Mouse (Mus musculus): Measurements from ENCODE around the gene Optn. TPM values are rescaled to one million over a fixed set of nuclear protein-coding genes. Genes with fewer than 3 reads are reported as not detected.
A peak's percentile ranks its signal among the peaks of the same experiment; 100 is the strongest.

The Optn gene
- polyA plus RNA-seq, 1 experiment: 7.5 TPM

- H3K4me3 ChIP-seq (ENCODE audit: insufficient read depth, low read length): no peak overlapping the region
- no peak overlapping the region for H3K27ac ChIP-seq (ENCODE audit: insufficient read depth, low read length)
- TF ChIP-seq CTCF (IDR thresholded peaks at IDR 0.05; ENCODE audit: extremely low read depth, insufficient read depth, low read length): no peak
- TF ChIP-seq POLR2A (IDR thresholded peaks at IDR 0.05; ENCODE audit: extremely low read depth, insufficient read depth, low read length): no peak
- H3K4me1 ChIP-seq (ENCODE audit: control insufficient read depth, insufficient read depth, low read length): no peaks in the 10 kb centered on the region; the same call in 1 of the 2 replicates
Observed at GRCm38 (mm10) chr2:5023699-5024399, 40.0 kb downstream of the Optn start.

- TF ChIP-seq POLR2A (IDR thresholded peaks at IDR 0.05; ENCODE audit: extremely low read depth, insufficient read depth, low read length) (no peak), CTCF (IDR thresholded peaks at IDR 0.05; ENCODE audit: extremely low read depth, insufficient read depth, low read length) (no peak)
Observed at GRCm38 (mm10) chr2:5023275-5023674, 40.6 kb downstream of the Optn start.

GRCm38 (mm10) chr2:5019708-5020107, 44.1 kb downstream of the Optn start:
- H3K4me1 ChIP-seq (ENCODE audit: control insufficient read depth, insufficient read depth, low read length): no peaks in the 10 kb centered on the region; the same call in 1 of the 2 replicates
- no peak overlapping the region for H3K4me3 ChIP-seq (ENCODE audit: insufficient read depth, low read length)
- TF ChIP-seq POLR2A (IDR thresholded peaks at IDR 0.05; ENCODE audit: extremely low read depth, insufficient read depth, low read length): no peak
- no peak for TF ChIP-seq CTCF (IDR thresholded peaks at IDR 0.05; ENCODE audit: extremely low read depth, insufficient read depth, low read length)
- no peak overlapping the region for H3K27ac ChIP-seq (ENCODE audit: insufficient read depth, low read length)

More at GRCm38 (mm10) chr2:5023275-5023674, 40.6 kb downstream of the Optn start:
- H3K4me3 ChIP-seq (ENCODE audit: insufficient read depth, low read length): no peak overlapping the region
- no peak overlapping the region for H3K27ac ChIP-seq (ENCODE audit: insufficient read depth, low read length)
- H3K4me1 ChIP-seq (ENCODE audit: control insufficient read depth, insufficient read depth, low read length): no peaks in the 10 kb centered on the region; the same call in 1 of the 2 replicates

GRCm38 (mm10) chr2:5016922-5017321, 46.9 kb downstream of the Optn start:
- TF ChIP-seq CTCF (IDR thresholded peaks at IDR 0.05; ENCODE audit: extremely low read depth, insufficient read depth, low read length) (no peak), POLR2A (IDR thresholded peaks at IDR 0.05; ENCODE audit: extremely low read depth, insufficient read depth, low read length) (no peak)
- Histone ChIP-seq H3K4me3 (ENCODE audit: insufficient read depth, low read length) (no peak overlapping the region), H3K4me1 (ENCODE audit: control insufficient read depth, insufficient read depth, low read length) (no peaks in the 10 kb centered on the region; the same call in 1 of the 2 replicates), H3K27ac (ENCODE audit: insufficient read depth, low read length) (no peak overlapping the region)

GRCm38 (mm10) chr2:5015527-5015926, 48.3 kb downstream of the Optn start:
- TF ChIP-seq POLR2A (IDR thresholded peaks at IDR 0.05; ENCODE audit: extremely low read depth, insufficient read depth, low read length) (no peak), CTCF (IDR thresholded peaks at IDR 0.05; ENCODE audit: extremely low read depth, insufficient read depth, low read length) (no peak)
- Histone ChIP-seq H3K4me3 (ENCODE audit: insufficient read depth, low read length) (no peak overlapping the region), H3K4me1 (ENCODE audit: control insufficient read depth, insufficient read depth, low read length) (no peaks in the 10 kb centered on the region), H3K27ac (ENCODE audit: insufficient read depth, low read length) (no peak overlapping the region)

GRCm38 (mm10) chr2:5014616-5015015, 49.2 kb downstream of the Optn start:
- Histone ChIP-seq H3K4me1 (ENCODE audit: control insufficient read depth, insufficient read depth, low read length) (no peaks in the 10 kb centered on the region), H3K4me3 (ENCODE audit: insufficient read depth, low read length) (no peak overlapping the region), H3K27ac (ENCODE audit: insufficient read depth, low read length) (no peak overlapping the region)
- TF ChIP-seq CTCF (IDR thresholded peaks at IDR 0.05; ENCODE audit: extremely low read depth, insufficient read depth, low read length): no peak
- TF ChIP-seq POLR2A (IDR thresholded peaks at IDR 0.05; ENCODE audit: extremely low read depth, insufficient read depth, low read length): no peak

GRCm38 (mm10) chr2:5012491-5013324, 51.1 kb downstream of the Optn start, which contains the start of gene Mcm10:
Gene Mcm10 (minus strand): TSS chr2:5012791.
- H3K27ac ChIP-seq (ENCODE audit: insufficient read depth, low read length): no peak within 1 kb of the TSS
- TF ChIP-seq CTCF (IDR thresholded peaks at IDR 0.05; ENCODE audit: extremely low read depth, insufficient read depth, low read length): no peak
- no peak for TF ChIP-seq POLR2A (IDR thresholded peaks at IDR 0.05; ENCODE audit: extremely low read depth, insufficient read depth, low read length)
- no peaks in the 10 kb centered on the region for H3K4me1 ChIP-seq (ENCODE audit: control insufficient read depth, insufficient read depth, low read length)
- peak within 1 kb of the TSS; percentile 7; the same call in 1 of the 2 replicates for H3K4me3 ChIP-seq (ENCODE audit: insufficient read depth, low read length)

- H3K4me3 ChIP-seq (ENCODE audit: insufficient read depth, low read length): 0 out of 2 replicates have a peak overlapping the region, but pooled peaks have one; percentile 7
- no peak overlapping the region for H3K27ac ChIP-seq (ENCODE audit: insufficient read depth, low read length)
- H3K4me1 ChIP-seq (ENCODE audit: control insufficient read depth, insufficient read depth, low read length): no peaks in the 10 kb centered on the region
- TF ChIP-seq POLR2A (IDR thresholded peaks at IDR 0.05; ENCODE audit: extremely low read depth, insufficient read depth, low read length) (no peak), CTCF (IDR thresholded peaks at IDR 0.05; ENCODE audit: extremely low read depth, insufficient read depth, low read length) (no peak)
Observed at GRCm38 (mm10) chr2:5011898-5012490, 51.9 kb downstream of the Optn start.

GRCm38 (mm10) chr2:5007107-5007506, 56.7 kb downstream of the Optn start:
- Histone ChIP-seq H3K4me1 (ENCODE audit: control insufficient read depth, insufficient read depth, low read length) (no peaks in the 10 kb centered on the region), H3K4me3 (ENCODE audit: insufficient read depth, low read length) (no peak overlapping the region), H3K27ac (ENCODE audit: insufficient read depth, low read length) (no peak overlapping the region)

More at GRCm38 (mm10) chr2:5007107-5007506, 56.7 kb downstream of the Optn start:
- TF ChIP-seq CTCF (IDR thresholded peaks at IDR 0.05; ENCODE audit: extremely low read depth, insufficient read depth, low read length): no peak
- no peak for TF ChIP-seq POLR2A (IDR thresholded peaks at IDR 0.05; ENCODE audit: extremely low read depth, insufficient read depth, low read length)
